Mouse (Mus musculus) naive thymus-derived CD4-positive, alpha-beta T cell, adult 2 months (primary cell): ENCODE data around the gene Grhl3.

Experiments
- DNase-seq: peaks from one replicate; pipeline ENCODE4 v3.0.0-alpha.2; 2011; ENCODE audit warnings: low read depth

The Grhl3 gene

DNA sequence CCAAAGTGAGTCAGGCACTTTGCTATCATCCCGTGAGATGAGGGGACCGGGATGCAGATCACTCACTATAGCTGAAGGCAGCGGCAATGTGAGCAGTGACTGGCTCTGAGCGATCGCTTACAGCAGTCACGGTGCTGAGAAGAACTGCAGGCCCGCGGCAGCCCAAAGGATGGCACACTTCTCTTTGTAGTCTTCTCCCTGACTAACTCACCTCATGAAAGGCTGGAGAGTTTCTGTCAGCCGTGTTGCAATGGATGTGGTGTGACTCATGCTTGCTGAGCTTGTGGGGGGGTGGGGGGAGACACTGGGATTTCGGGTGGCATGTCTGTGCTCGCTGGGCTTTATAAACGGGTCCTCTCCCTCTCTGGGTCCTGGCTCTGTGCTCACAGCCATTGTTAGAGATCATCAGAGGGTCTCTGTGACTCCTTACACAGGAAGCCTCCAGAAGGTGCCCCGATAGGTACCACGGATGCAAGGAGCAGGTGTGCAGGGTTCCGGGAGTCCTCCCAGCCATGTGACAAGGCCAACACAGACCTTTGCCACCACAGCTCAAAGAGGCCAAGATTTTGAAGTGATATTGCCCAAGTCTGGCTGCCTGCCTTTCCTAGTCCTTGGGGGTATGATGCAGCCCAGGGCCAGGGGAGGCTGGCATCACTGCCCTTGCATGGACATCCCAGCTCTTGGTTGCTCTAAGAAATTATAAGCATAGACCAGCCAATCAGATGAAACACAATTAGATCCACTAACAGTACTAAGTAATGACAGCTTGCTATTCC lies 2.1 kb upstream of the Grhl3 start:
- DNase-seq = no peak

DNA sequence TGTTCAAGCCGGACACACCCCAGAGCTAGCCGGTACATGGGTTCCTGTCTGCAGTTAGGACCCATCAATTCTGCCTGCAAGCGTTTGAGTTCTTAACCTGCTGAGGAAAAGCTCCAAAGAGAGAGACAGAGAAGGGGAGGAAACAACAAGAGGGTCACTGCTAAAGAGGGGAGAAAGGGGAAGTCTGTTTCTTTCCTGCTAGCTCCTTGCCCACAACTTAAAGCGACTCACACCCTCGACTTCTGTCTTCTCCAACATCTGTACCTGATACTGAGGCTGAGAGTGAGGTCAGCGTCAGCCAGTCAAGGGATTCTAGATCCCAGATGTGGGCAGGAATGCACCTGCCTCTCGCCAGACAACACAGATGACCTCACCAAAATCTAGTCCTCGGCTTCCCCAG lies 1.2 kb downstream of the Grhl3 start:
- peak; percentile 29 for DNase-seq

DNA sequence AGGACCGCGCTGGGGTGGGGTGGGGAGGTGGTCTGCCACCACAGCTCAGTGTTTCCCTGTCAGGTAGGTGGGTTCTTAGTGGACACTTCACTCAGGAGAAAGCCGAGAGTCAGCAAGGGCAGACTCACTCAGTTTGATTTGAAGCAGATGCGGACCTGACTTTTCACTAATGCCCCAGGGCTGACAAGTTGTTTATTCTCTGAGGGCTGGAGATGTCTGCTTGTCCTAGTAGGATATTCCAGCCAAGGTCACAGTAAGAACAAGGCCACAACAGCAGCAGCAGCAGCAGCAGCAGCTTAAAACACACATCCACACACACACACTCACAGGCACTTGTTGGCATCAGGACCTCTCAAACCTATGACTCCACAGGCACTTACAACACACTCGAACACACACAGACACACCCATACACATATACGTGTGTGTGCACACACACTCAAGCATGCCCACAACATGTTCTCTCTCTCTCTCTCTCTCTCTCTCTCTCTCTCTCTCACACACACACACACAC lies 2.3 kb downstream of the Grhl3 start:
- peak; percentile 55 for DNase-seq

DNA sequence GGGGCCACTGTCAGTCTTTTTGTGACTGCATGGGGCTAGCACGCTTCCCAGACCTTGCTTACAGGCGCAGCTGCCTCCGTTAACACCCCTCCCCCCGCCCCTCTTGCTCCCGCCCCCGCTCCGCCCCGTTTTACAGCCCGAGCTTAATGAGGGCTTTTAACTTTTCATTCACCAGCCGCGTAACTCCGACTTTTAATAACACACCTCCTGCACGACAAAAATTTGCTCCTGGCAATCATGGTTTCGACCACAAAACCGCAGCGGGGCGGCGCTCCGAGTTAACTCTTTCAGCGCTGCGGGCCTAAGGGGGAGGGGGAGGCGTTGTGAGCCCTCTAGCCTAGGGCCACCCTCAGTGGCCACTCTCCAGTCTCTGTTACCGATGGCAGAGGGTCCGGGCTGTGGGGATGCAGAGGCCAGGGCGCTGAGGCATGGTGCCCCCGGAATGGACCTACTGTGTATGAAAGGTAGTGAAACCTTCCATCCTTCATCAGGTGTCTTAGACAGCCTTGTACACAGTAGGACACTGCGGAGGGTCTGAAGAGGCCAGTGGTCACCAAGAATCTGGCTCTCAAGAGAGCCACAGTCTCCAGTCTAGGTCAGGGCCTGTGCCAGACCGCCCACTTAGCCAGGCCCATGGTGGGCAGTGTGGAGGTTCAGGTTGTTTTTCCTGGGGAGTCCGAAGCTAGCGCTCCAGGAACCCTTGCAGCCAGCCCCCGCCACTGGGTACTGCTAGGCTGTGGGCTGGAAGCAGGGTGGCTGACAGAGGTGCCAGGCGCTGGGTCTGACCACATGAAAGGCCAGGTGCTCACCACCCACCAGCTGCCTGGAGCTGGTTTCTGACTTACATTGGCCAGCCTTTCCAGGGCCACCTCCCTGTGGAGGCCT lies 3.0 kb downstream of the Grhl3 start:
- DNase-seq = peak; percentile 70

DNA sequence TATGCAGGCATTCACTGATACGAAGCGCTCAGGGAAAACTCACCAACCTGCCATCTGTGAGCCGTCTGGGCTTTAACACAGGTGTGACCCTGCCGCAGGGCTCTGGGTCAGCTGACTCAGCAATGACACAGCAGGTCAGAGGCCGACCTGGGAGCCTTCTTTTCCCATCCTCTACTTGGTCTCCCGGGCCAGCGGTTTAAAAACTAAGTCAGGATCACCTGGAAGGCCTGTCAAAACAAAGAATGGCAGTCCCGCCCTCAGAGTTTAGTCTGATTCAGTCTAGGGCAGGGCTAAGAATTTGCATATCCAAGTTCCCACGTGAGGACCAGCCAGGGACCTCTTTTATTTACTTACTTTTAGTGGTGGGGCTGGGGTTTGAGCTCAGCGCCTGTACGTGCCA lies 4.2 kb downstream of the Grhl3 start:
- DNase-seq = peak; percentile 34

DNA sequence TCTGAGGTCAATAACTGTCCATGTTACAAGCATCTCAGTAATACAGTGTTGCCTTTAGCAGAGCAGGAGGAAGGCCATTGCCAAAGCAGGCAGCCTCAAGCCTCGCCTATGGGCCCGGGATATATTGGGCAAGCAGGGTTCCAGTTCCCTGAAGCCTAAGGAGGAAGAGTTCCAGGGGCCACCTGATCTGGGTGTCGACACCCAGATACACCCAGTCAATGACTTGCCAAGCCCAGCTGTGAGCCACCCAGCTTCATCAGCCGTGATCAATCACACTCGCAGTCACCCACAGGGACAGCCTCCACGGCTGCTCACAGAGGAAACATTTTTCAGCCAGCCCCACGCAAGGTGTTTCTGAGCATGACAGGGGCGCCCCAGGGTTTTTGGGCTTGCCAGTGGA lies 5.9 kb downstream of the Grhl3 start:
- peak; percentile 44 for DNase-seq

DNA sequence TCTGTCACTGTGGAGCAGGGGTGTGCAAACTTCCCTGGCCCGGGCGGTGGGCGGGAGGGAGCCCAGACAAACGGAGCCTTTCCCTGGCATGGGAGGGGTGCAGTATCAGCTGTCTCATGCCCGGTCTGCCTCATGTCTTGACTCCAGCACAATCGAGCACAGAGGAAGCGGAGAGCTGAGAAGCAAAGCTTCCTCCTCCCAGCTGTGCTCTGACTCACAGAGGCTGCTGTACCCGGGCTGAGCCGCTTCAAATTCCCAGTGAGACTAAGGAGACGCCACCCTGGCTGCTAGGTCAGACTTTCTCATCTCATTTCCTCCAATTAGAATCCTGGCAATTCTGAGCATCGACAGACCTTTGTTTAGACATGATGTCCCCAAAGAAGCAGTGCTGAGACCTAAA lies 6.4 kb downstream of the Grhl3 start:
- peak; percentile 24 for DNase-seq

DNA sequence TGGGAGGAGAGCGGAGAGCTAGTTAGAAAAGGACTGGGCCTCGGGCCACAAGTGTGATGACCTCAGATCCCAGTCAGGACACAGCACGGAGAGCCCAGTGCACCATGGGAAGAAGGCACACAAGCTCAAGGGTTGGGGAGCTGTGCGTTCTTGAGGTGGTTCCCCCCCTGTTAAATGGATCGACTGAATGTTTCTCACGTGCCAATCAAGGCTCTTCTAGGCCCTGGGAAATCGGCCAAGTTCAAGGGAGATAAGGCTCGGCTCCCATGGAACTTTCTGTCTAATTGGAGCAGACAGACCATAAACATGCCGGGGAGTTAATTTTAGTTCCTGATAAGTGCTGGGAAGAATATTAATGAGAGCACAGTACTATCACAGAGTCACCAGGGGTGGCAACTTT lies 8.0 kb downstream of the Grhl3 start:
- DNase-seq = no peak

DNA sequence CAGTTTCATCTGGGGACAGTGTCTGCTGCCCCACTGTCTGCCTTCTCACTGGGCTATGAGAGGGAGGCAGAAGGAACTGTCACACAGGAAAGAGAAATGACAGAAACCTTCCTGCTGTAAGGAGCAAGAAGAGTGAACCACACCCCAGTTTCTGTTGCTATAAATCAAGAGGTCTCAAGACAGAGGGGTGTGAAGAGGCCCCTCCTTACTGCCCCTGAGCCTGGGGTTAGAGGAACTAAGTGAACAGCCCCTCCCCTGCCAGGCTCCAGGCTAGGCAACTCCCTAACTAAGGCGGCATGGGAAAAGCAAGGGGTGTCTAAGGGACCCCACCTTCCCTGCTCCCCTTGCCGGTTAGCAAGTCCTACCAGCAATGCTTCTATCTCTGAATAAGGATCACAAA lies 9.6 kb downstream of the Grhl3 start:
- DNase-seq = no peak

DNA sequence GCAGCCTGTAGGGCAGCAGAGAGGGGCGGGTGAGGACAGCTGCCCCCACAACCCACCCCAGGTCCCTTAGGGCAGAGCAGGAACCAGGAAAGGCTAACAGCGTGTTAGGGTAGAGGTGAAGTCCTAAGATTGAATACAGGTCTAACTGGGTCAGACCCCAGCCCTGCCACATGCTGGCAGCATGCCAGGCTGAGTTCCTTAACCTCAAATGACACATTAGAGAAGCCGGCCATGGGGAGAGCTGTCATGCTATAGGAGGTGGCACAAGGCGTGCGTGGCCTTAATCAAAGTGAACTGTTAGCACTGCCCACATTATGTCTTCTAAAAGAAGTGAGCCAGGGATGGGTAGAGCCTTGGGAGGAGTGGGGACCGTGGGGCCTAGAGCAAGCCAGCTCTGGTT lies 24.1 kb downstream of the Grhl3 start:
- DNase-seq = no peak

DNA sequence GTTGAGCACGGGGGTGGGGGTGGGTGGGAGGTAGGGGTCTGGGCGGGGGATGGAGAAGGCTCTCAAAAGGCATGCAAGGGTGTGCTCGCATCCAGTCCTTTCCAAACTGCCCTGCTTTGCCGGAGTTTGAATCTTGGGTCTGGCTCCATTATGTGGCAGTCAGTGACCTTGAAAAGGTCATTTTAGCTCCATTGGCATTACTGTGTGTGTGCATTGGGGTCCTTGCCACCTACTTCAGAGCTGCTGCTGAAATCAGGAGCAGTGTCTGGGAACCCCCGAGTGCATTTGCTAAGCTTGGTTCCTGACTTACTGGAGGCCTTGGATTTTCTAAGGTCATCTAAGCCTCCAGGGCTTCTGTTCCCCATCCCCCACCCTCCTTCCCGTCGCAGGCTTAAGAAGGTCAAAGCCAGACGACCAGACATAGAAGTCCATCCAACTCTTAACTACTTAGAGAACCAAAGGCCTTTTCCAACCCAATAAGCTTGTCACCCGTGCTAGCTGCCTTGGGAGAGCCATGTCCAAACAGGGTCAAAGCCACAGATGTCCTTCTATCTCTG lies 24.8 kb downstream of the Grhl3 start:
- no peak for DNase-seq

DNA sequence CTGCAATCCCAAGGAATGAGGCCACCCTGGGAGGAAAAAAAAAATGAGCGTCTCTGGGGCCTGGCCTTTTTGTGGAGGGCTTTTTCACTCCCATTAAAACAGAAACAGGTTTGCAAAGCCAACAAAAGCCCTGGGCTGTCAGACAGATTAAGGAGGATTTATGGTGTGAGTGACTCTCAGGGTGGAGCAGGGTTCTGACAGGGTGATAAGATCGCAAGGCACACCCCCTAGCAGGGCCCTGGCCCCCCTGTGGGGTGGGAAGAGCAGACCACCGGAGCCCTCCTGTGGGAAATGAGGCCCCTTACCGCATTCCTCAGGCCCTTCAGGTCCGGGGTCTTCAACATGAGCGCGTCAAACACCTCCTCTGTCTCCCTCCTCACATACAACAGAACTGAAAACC lies 25.3 kb downstream of the Grhl3 start:
- DNase-seq = no peak

DNA sequence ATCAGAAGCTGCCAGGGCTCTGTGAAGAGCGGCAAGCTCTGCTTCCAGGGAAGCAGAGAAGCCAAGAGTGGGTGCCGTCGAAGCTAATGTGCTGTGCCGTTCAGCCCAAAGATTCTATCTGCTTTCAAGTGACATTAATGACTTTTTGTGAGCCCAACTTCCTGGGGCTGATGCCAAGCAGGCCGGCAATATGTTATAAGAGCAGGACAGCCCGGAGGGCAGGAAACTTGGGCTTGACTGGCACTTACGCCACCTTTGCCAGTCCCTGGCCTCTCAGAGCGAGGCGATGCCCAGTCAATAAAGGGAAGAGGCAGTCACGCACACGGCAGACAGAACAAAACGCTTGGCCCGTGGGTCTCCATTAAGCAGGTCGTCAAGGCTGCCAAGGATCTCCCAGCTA lies 25.9 kb downstream of the Grhl3 start:
- no peak for DNase-seq

DNA sequence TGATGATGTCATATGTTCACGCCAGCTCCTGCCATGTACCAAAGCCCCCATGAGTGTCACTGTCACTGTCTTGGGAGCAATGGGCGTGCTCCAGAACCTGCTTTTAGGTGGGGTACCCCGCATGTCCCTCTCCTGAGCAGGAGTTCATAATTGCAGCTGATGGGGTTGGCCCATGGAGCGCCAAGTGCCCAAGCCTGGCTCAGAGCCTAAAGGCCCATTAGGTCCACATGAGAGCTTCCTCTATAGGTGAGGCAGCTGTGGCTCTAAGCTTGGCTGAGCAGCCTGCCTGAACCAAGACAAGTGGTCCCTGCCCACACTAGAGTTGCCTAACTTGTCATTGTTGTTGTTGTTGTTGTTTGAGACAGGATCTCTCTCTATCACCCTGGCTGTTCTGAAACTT lies 26.6 kb downstream of the Grhl3 start:
- DNase-seq = no peak

DNA sequence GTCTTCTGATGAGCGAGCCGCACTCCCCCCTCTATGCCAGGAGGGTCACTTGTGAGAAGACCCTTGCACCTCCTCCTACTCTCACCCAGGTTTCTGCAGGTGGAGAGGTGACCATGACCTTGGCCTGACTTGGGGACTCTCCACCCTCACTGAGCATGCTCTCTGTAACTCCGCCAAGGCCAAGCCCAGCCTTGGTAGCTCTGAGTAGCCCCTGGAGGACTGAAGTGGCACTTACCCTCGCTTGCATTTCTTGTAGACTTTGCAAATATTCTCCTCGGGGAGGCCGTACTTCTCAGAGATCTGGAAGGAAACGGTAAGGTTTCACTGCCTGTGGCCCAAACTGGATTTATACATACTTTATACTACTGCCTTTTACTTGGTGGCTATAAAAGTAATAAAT lies 27.4 kb downstream of the Grhl3 start:
- DNase-seq = no peak

DNA sequence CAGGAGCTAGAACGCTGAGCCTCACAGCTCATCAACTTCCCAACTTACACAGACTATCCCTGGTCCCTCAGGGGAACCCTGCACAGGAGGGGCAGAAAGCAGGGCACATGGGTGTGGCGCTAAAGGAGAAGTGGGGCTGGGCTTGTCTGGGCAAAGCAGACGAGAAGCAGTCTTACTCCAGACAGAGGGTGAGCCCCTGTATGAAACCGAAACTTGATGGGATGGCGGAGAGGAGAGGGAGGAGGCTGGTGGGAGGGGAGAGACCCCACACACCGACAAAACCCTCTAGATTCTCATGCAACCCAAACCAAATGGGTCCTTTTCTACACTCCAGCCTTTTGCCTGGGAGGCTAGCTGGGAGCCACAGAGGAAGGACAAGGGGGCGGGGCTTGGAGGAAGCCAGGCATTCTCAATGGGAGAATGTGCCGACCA lies 28.3 kb downstream of the Grhl3 start:
- DNase-seq = peak; percentile 35

DNA sequence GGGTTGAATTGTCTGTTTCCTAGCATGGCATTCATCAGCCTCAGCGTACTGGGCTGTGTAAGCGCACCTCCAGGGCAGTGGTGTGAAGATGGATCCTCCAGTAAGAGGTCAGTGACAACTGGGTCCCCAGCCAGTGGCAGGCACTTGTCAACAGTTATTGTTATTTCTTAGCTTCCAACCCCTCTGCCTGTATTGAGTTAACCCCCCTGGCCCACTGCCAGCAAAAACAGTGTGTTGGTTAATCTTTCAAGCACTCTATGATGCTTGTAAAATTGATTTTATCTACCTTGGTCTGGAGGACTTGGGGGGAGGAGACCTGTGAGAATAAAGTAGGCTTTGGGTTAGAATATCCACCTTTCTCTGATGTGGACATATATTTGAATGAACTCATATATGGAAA lies 29.1 kb downstream of the Grhl3 start:
- no peak for DNase-seq

DNA sequence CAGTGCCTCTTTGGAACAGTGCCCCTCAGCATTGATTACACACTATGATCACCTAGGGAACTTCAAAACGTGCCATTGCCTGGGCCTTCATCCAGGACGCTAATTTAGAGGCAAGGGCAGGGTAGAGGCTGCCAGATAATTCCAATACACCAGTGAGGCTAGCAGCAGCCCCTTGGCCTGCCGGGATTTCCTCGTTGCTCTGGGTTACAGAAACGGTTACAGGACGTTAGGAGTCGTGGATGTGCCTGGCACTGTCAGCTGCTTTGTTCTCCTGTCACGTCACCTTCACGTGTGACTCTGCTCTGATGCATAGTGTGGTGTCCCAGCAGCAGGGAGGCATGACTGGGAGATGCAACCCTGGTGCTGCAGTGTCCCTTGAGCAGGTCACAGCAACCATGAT lies 33.4 kb downstream of the Grhl3 start:
- no peak for DNase-seq

DNA sequence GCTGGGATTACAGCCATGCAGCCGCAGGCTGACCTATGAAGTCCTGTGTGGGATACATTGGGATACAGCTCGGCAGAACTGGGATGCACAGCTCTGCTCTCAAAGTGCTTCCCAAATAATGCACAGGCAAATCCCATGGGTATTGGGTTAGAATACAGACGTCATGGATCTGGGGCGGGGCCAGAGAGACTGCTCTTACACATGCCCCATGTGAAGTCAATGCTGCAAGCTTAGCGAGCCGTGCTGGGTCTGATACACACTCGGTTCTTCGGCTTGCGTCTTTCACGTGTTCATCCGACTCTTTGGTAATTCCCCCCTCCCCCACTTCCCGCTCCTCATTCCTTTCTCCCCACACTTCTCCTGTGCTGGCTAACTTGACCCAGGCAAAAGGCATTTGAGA lies 34.4 kb downstream of the Grhl3 start:
- DNase-seq = no peak

DNA sequence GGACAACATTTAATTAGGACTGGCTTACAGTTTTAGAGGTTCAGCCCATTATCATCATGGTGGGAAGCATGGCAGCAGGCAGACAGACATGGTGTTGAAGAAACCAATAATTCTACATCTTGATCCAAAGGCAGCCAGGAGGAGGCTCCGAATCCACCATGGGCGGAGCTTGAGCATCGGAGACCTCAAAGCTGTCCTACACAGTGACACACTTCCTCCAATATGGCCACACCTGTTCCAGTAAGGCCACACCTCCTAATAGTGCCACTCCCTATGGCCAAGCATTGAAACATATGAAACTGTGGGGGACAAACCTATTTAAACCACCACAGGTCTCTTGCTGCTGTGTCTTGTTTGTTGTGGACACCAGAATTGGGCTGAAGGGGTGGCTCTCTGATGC lies 38.4 kb downstream of the Grhl3 start:
- DNase-seq = no peak

DNA sequence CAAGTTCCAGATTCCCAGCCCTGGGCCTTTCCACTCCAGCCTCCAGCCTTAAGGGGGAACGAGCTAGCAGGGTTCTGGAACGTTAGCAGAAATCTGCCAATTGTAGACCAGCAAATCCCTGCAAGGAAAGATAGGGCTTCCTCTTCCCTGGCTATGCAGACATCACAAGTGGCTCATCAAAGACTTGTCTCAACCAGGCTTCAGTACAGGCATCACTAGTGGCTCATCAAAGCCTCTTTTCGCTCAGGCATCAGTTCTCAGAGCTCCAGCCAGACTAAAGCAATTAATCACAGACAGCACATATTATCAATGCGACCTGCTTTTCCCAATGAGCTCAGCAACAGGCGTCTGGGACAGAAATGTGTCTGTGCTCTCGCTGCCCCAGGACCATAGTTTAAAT lies 40.4 kb downstream of the Grhl3 start:
- no peak for DNase-seq

DNA sequence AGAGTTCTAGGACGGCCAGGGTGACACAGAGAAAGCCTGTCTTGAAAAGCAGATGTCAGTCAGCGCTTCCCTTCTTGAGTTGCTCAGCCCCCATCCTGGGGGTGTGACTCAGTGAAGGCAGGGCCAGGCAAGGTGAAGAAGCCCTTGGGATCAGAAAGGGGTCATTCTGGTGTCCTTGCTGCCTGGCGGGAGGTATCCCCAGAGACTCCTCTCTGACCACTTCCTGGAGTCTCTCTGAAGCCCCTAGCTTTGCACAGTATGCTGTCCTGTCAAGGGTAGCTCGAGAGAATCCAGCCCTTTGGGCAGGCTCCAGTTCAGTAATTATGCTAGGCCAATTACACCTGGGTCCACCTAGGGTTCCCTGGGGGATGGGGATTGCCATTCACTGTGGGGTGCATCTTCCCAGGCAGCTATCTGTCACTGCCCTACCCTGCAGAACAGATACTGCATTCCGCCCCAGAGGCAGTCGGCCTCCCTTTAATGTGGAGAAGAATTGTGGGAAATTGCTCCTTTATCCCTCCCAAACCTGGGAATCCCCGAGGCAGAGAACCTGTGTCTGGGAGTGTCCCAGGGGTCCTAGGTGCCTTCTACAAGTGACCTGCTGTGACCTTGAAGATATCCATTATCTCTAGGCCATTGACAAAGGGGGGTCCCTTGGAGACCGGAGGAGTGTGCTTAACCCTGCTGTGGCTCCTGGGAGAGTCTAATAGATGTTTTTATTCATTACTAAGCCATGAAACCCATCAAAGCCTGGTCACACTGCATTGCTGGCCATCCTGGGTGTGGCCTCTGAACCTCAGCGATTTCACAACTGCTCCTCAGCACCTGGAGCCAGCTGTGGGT lies 41.4 kb downstream of the Grhl3 start:
- no peak for DNase-seq
